Mouse (Mus musculus) MEL (cell line): ENCODE results near the gene Tchhl1.

ENCODE experiments used
- CHD2 ChIP-seq: IDR thresholded peaks from 2 replicates; pipeline ENCODE4 v1.6.1; 2011; ENCODE audit warnings: low read length, improper control_type of control experiment
- CTCF ChIP-seq, 3 experiments: IDR thresholded peaks in 2 of 3; conservative IDR thresholded peaks in 1 of 3; 2 replicates each; pipeline ENCODE4 v1.5.1; 2011 to 2012; ENCODE audit warnings: low read length in 3 of 3, low read depth in 2 of 3, mild to moderate bottlenecking in 2 of 3, improper control_type of control experiment in 1 of 3, inconsistent platforms in 1 of 3, mixed read lengths in 1 of 3, moderate library complexity in 1 of 3; ENCODE audit not compliant: control insufficient read depth in 1 of 3, insufficient read depth in 1 of 3, poor library complexity in 1 of 3, severe bottlenecking in 1 of 3
- POLR2A ChIP-seq, 2 experiments: IDR thresholded peaks; 2 replicates each; pipeline ENCODE4 v1.6.1; 2011 to 2012; ENCODE audit warnings: low read length in 2 of 2, mild to moderate bottlenecking in 2 of 2, control low read depth in 1 of 2, improper control_type of control experiment in 1 of 2, low read depth in 1 of 2, moderate library complexity in 1 of 2; ENCODE audit not compliant: control insufficient read depth in 1 of 2, insufficient read depth in 1 of 2, poor library complexity in 1 of 2
- SIN3A ChIP-seq: IDR thresholded peaks from 2 replicates; pipeline ENCODE4 v1.6.1; 2012; ENCODE audit warnings: low read length, improper control_type of control experiment, inconsistent platforms
- USF2 ChIP-seq, 2 experiments: IDR thresholded peaks; 2 replicates each; pipeline ENCODE4 v1.6.1; 2011 to 2012; ENCODE audit warnings: improper control_type of control experiment in 2 of 2, low read length in 2 of 2, borderline replicate concordance in 1 of 2, inconsistent platforms in 1 of 2, low read depth in 1 of 2, mild to moderate bottlenecking in 1 of 2; ENCODE audit not compliant: insufficient read depth in 1 of 2
- ZKSCAN1 ChIP-seq: IDR thresholded peaks from 2 replicates; pipeline ENCODE4 v1.6.1; 2012; ENCODE audit warnings: low read depth, mild to moderate bottlenecking, inconsistent platforms, low read length, improper control_type of control experiment, moderate library complexity
- ZNF384 ChIP-seq: IDR thresholded peaks from 2 replicates; pipeline ENCODE4 v1.6.1; 2012; ENCODE audit warnings: low read depth, mild to moderate bottlenecking, inconsistent platforms, low read length, improper control_type of control experiment

DNA sequence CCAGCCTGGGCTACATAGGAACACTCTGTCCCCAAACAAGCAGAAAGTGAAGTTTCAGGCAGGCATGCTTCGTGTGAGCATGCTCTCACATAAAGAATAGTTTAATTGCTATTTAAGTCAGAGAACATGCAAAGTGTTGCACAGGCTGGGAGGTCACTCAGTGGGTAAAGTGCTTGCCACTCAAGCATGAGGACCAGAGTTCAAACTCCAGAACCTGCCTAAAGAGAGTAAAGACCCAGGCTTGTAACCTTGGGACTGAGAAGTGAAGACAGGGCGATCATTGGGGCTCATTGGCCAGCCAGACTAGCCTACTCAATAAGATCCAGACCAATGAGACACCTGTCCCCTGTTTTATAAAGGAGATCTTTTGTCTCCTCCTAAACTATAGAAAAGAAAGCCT, 20.0 kb downstream of the Tchhl1 start:
- TF ChIP-seq ZKSCAN1 (no peak), POLR2A (IDR thresholded peaks at IDR 0.05; ENCODE audit: control insufficient read depth in 1 of 2, insufficient read depth in 1 of 2, low read depth in 1 of 2, low read length in 2 of 2, poor library complexity in 1 of 2) (no peak), USF2 (IDR thresholded peaks at IDR 0.05; ENCODE audit: borderline replicate concordance in 1 of 2, insufficient read depth in 1 of 2, low read depth in 1 of 2, low read length in 2 of 2) (no peak), SIN3A (no peak), CHD2 (no peak), CTCF (IDR thresholded peaks at IDR 0.05 in 2 of 3, conservative IDR thresholded peaks at IDR 0.05 in 1 of 3; ENCODE audit: control insufficient read depth in 1 of 3, insufficient read depth in 1 of 3, low read depth in 2 of 3, low read length in 3 of 3, poor library complexity in 1 of 3, severe bottlenecking in 1 of 3) (no peak), ZNF384 (no peak)
